Mouse (Mus musculus) T-cell, adult 2 months (primary cell): ENCODE measurements around the gene Rerg.

ENCODE experiments used
- DNase-seq: peaks from one replicate; pipeline ENCODE4 v3.0.0; 2022; ENCODE audit warnings: low spot score

Gene Rerg

DNA sequence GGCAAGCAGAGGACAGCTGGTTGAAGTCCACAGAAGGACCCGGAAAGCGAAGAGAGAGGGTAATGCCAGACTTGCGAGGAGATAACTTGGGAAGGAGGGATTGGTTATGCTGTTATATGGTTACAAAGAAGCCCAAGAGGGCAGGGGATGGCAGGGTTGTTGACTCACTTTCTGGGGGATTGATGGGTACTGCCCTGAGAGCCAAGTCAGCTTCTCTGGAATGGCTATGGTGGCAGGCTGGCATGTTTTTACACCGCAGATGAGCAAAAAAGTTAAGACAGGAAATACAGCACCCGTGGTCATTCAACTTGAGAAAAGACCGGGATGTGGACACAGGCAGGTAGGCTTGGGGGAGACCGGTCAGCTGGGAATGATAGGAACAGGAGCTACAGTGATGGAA lies 7.8 kb downstream of the Rerg start:
- no peak for DNase-seq

DNA sequence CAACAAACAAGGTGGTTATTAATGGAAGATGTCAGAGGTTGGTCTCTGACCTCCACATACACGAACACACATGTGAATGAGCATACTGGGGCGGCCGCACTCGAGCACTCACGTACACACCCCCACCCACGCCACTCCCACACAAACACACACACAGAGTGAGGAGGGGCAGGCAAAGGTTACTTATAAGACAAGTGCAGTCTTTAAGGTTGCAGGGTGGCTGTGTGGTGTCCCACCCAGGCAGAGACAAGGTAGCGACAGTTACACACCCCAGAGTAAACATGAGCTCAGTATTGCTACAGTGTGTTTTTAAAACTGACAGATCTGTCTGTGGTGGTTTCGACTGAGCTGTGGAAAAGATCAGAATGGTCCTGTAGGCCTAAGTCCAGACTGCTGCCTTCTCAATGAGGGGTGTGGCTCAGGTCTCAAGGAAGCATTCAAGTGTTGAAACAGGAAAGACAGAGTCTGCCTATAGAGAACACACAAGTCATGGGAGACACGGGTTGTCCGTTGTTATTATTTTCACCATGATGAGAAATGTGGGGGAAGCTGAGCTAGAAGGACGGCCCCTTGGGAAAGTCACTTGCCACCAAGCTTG lies 8.7 kb downstream of the Rerg start:
- DNase-seq: no peak

DNA sequence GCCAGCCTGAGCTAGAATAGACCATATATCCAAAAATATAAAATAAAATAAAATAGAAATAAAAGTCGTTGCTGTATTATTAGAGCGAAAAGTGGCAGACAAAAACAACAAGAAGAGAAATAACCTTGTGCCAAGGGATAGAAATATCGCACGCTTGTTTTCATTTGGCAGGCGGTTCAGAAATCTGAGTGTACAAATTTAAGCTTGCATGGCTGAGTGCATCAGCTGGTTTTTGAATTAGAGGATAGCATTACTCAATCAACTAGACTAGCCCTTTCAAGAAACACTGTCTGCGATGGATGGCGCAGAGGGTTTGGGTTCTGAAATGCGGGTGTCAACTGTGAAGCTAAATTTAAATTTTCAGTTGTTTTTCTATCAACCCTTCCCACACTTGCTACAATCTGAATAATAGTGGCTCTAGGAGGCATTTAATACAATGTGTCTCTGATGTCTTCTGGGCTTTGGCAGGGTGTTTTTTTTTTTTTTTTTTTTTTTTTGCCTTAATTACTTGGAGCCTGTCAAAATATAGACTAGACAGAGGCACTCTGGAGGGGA lies 10.8 kb downstream of the Rerg start:
- DNase-seq: no peak

DNA sequence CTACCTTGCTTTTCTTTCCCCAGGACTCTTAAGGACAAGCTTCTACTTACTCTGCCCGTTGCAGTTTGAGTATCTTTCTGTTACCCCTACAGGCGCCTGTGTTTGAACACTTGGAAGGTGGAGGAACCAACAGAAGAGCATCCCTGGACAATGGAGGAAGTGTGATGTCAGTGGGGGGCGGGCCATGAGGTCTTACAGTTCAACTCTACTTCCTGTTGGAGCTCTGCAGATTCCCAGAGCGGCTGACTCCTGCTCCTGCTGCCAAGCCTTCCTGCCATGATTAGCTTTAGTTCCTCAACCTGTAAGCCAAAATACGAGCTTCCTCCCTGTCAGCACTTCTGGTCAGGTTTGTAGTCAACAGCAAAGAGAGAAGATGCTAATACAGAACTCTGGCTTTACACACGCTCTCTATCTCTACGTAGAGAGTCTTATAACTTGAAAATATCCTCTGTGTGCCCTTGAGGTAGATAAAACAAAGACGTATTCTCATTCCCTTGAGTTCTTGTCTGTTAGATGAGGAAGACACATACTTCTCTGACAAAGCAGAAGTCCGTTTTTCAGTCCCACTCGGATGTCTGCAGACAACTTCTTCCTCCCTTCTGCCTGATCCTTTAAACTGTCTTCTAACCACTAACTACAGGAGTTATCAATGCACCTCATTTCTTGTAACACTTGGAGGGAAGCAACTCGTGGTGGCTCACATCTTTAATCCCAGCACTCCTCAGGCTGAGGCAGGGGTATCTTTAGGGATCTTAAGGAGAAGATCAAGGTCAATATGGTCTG lies 13.7 kb downstream of the Rerg start:
- DNase-seq: no peak

DNA sequence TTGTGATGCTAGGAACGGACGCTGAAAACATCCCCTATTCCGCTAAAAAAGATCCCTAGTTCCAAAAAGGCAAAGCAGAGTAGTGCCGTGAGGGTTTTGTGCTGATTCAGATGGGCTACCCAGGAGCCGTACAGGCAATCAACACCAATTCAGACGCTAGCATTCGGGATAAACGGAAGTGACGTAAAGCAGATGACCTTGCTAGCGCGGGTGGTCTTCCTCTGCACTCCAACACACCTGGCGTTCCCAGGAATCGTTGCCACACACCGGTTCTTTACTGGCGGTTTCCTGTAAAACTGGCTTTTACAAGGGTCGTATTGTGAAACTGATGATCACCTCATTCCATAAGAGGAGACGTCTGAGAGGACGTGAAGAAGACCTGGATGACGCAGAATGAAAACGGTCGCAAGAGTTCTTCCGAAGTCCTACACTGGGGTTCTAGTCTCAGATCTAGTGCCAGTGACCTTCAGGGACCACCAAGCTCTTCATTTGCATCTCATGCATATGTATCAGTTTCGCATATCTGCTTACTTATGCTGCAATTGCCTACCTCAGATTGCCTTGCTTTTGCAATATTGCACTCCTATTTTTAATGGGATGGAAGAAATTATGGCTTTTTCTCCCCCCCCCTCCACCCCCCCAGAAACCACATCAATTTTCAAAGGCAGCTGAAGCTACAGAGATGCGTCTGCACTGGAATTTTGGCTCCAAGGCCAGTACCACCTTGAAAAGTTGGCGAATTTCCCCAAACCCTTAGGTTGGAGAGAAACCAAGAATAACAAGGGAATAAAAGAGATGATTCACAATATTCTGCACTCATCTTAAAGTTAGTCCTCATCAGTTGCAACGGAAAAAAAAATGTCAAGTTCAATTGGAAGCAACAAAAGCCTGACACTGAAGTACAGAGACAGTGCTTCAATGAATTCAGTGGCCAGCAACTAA lies 14.8 kb downstream of the Rerg start:
- DNase-seq: no peak

DNA sequence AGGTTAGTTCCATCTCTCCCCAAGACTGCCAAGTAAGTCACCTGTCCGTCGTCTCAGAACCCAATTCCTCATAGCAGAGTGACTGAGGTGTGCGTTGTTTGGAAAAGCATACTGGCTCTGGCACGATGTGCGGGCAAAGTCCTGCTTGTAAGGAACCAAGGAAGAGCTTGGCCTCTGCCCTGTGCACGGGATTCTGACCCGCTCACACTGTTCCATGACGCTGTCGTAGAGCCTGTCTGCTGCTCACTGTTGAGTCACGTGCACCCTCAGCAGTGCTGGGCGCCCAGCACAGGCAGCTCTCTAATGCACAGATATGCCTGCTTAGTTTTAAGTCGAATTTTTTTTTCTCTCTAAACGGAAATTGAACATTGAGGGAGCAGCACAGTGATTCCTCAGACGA lies 17.3 kb downstream of the Rerg start:
- no peak for DNase-seq

DNA sequence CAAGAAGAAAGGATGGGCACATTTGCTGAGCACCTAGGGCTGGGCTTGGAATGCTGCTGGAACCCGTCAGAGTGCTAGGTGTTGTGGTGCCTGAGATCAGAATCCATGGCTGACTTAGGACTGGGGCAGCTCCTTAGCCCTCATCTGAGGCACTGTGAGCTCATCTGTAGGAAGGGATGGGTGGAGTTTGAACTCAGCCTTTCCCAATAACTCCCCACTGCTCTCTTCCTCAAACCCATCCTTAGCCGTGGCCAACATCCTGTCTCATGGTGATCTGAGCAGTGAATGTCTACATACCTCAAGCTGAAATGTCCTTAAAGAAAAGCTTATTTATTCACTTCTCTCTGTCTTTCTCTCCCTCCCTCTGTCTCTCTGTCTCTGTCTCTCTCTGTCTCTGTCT lies 19.3 kb downstream of the Rerg start:
- no peak for DNase-seq

DNA sequence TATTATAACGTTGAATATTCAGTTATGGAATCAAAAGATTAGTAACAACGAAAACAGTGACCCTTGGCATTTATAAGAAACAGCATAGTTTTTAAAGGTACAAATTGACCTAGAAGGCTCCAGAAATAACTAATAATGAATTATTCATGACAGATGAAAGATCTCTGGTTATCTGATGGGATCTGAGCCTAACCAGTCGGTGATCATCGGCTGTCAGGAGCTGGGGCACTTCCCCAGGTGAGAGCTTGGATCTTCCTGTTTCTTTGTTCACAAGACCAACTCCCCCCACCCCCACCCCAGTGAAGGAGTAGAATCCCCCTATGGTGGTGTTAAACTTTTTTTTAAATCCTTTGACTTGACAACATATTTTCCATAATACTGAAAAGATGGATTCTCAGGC lies 20.5 kb downstream of the Rerg start:
- DNase-seq: no peak

DNA sequence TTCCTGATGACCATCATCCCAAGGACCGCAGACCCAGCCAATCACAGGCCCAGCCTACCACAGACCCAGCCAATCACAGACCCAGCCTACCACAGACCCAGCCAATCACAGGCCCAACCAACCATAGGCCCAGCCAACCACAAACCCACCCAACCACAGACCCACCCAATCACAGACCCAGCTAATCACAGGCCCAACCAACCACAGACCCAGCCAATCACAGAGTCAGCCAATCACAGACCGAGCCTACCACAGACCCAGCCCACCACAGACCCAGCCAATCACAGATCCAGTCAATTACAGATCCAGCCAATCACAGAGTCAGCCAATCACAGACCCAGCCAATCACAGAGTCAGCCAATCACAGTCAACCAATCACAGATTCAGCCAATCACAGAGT lies 23.4 kb downstream of the Rerg start:
- DNase-seq: no peak

DNA sequence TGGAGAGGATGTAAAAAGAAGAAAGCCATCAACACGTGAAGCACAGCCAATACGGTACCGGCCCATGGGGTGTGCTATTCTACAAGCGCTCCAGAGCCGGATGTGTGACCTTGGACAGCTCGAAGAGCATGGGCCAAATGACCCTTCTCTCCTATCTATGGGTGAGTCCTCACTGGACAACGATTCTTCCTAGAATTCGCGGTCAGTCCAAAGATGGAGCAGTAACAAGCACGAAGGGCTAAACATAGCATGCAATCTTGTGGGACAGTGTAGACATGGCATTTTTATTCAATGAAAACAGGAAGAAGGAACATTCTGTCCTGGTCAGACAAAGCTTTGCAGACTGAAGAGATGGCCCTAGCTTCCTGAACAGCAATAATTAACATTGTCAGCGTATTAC lies 24.7 kb downstream of the Rerg start:
- DNase-seq: no peak

DNA sequence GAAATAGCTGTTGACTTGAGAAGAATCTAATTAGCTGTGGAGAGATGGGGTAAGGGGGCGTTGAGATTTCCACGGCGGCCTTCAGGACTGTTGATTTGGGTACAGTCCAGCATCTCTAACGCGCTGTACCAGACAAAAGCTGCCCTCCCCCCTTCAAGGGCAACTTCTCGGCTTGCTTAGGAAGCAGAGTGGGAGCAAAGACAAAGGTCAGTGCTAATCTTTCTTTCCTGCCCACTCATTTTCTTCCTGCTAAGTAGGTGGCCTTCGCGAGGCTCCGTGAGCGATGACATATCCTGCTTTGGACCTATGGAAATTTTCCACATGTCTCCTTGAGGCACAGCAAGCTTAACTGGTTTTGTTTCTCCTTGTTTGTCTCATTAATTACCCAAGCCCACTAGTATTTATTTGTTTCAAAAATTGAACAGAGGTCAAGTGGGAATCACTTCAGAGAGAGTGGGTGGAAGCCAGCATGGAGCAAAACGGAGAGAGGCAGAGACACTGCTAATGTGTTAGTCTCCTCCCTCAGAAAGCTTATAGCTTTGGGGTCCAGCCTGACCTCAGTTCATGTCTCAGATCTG lies 25.2 kb downstream of the Rerg start:
- DNase-seq: no peak

DNA sequence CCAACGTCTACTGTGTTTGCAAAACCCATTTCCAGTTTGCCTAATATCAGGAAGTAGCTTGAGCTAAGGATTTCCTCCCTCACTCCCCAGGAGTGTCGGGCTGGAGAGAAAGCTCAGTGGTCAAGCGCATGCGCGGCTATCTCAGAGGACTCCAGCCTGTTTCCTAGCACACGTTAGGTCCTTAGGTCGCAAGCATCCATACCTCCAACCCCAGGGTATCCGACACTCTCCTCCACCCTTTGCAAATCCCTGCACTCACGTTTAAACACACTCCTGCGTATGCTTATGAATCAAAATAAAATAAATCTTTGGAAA lies 25.8 kb downstream of the Rerg start:
- no peak for DNase-seq

DNA sequence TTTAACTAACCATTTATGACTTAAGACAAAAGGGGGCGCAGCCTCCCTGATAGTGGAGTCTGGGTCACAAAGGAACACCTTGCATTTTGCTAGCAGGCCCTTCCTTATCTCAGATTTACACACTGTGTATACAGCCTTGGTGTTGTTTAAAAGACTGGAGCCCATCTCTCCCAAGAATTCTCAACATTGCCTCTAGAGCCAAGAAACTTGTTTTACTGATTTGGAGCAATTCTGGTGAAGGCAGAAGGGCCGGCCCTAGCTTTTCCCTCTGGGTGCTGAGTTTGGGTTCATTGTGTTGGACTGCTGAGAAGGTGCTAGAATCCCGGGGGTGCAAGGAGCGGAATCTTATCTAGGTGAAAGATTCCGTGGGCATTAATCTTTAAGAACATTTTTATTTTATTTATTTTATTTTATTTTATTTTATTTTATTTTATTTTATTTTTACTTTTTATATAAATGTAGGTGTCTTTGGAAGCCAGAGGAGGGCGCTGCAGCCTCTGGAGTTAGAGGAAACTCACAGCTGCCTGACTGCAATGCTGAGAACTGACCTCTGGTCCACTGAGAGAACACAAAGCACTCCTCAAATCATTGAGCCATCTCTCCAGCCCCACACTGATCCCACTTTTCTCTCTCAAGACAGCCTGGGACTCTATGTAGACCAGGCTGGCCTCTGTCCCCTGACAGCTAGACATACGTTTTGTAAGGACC lies 26.3 kb downstream of the Rerg start:
- no peak for DNase-seq

DNA sequence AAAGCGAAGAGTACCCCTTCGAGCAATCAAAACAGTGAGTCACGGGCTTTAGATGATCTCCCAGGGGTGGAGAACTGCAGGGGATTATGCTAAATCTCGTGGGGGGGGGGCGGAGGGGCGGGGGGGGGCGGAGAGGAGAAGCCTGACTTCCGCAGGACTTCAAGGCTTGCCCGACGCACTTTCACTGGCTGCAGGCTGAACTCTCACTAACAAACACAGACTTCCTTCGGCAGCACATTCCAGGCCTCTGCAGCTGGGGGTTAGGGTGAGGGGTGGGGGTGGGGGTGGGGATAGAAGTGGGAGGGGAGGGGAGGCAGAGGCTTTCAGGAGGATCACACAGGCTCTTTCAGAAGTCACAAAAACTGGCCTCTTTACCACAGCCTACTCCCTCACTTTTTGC lies 27.5 kb downstream of the Rerg start:
- no peak for DNase-seq

DNA sequence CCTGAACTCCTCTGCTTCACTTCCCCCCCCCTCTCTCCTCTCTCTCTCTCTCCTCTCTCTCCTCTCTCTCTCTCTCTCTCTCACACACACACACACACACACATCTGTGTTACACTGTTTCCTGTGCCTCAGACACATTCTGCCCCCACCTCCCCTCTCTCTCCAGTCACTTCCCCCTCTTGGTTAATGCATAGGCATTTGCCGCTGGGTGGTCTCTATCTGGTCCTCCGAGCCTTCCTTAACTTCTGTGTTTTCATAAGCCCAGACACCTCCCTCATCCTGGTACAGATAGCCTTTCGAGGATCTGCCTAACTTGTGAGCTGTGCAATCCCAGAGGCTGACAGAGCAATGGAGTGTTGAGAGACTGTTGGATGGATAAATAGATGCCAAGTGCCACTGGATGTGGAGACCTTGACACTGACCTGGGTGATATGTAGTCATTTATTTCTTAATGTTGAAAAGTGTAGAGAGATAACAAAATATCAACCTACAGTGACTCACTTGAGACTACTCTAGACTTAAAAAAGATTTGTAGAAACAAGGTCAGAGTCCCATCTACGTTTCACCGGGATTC lies 29.0 kb downstream of the Rerg start:
- no peak for DNase-seq

DNA sequence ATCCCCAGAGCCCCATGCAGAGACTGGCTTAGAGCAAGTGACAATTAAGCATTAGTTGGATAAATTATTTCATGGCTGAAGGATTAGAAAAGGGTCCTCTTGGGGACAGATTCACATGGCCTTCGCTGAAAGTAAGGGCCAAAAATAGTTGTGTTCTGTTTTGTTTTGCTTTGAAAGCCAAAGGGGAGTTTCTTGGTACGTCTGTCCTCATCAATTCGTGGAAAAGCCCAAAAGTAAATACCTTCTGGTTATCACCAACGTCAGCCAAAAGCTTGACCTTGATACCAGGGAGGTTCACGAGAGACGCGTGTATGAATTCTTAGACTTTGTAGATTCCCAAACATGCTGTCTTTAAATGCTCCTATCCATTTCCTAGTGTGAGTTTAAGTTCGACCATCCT lies 31.5 kb downstream of the Rerg start:
- DNase-seq: no peak

DNA sequence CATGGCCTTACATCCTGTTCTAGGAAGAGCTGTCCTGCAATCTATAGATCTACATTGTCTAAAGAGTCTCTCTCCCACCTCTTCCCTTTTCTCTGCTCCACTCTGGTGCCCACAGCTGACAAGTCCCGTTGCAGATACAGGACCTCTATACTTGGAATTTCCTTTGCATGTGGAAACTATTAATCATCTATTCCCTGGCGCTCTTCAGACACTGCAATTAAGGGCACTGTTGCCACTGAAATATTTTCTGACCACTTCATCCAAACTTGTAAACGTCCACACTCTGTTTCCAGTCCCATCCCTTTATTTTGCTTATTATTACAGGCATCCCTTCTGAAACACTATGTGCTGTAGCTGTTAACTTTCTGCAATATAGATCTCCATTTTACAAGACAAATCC lies 31.9 kb downstream of the Rerg start:
- no peak for DNase-seq

DNA sequence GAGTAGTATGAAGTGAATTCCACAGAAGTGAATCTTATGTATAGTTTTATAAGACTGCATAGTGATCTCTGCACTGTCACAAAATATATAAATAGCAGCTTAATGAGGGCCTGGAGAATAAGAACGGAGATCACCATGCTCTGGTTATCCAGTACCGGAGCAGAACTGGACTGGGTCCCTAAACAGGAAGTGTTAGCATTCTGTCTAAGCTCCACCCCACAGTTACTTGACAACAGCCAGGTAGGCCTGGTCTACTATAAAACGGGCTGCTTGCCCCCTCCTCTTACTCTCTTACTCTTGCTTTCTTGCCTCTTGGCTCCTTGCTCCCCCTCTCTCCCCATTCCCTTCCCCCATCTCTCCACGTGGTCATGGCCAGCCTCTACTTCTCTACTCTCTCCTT lies 33.9 kb downstream of the Rerg start:
- no peak for DNase-seq

DNA sequence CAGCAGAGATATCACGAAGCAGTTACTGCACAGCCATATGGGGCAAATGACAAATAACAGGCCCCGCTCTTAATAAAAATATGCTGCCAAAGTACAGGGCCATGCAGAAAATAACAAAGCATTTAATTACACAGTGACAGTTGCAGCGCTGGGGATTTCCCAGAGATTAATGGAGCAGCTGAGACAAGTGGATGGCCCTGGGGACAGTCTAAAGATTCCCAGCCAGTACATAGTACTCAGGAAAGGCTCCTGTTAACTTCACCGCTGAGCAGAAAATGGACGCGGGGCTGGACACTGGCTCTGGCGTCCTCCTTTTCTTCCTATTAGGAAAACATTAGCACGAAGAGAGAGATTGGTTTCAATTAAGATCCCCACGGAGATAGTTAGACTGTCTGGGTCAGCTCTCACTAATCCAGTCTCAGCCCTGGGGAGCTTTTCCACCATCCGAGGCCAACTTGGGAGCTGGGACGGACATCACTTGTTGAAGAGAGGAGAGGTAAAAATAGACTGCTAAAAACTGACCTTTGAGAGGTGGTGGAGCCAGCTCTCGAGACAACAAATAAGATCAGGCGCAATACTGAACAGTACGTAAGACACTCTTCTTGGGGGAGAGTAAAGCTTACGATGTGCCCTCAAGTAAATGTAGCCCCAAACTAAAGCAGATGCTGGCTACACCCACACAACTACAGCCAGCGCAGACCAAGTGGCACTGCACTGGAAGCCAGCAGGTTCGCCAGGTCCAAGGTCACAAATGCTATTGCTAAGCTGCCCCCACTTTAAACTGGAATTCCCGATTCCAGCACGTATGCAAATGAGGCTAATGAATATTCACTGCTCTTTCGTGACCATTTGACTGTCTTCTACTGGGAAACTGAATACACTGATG lies 34.5 kb downstream of the Rerg start:
- no peak for DNase-seq

DNA sequence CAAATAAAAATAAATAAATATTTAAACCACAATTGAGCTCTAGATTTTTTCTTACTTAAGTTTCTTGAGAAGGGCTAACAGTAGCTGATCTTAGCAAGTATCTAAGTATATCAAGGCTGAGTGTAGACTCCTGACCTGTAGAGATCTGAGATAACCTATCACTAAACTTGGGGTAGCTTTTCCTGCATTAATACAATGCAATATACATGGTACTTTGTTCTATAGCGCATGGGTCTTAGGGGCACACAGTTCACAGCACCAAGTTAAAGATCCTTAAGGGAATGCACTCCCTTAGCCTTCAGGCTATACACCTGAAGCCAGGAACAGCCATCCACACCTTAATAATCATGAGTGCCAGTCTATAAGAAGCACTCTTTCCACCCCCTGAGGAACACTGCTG lies 38.5 kb downstream of the Rerg start:
- no peak for DNase-seq

DNA sequence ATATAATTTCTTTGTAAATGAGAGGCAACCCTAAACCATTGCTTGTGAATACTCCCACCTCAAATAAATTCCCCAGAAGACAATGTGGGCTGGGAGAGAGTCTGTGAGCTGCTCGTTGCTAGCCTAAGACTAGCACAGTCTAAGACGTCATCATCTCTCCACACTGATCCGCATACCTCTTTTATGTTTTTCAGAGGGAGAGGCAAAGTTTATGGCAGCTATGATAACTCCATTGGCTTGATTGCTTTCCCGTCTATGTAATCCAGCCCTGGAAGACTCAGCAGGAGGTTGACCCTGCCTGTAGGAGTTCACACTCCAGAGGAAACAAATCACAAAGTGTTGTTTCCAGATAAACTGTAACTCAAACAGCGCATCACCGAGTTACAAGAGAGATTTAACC lies 38.9 kb downstream of the Rerg start:
- DNase-seq: no peak
